Mouse (Mus musculus): ENCODE measurements around the gene Eno3. TPM values are rescaled to one million over a fixed set of nuclear protein-coding genes. Genes with fewer than 3 reads are reported as not detected.
A peak's percentile ranks its signal among the peaks of the same experiment; 100 is the strongest.

Eno3 gene
- total and polyA plus RNA-seq, 3 experiments = 14.2 to 16.8 TPM; not detected in 1

GRCm38 (mm10) chr11:70654923-70655570 is 2.0 kb upstream of the Eno3 start (continued):
- TF ChIP-seq EP300 (IDR thresholded peaks at IDR 0.05; ENCODE audit: low read depth in 1 of 2, low read length in 2 of 2) (peak; percentile 13 to 28; a peak in 3 of 4 replicates), USF2 (IDR thresholded peaks at IDR 0.05; ENCODE audit: borderline replicate concordance in 1 of 2, insufficient read depth in 1 of 2, low read depth in 1 of 2, low read length in 2 of 2) (no peak), GATA1 (IDR thresholded peaks at IDR 0.05; ENCODE audit: low read depth, low read length) (no peak; the same call in 1 of the 2 replicates)

DNA sequence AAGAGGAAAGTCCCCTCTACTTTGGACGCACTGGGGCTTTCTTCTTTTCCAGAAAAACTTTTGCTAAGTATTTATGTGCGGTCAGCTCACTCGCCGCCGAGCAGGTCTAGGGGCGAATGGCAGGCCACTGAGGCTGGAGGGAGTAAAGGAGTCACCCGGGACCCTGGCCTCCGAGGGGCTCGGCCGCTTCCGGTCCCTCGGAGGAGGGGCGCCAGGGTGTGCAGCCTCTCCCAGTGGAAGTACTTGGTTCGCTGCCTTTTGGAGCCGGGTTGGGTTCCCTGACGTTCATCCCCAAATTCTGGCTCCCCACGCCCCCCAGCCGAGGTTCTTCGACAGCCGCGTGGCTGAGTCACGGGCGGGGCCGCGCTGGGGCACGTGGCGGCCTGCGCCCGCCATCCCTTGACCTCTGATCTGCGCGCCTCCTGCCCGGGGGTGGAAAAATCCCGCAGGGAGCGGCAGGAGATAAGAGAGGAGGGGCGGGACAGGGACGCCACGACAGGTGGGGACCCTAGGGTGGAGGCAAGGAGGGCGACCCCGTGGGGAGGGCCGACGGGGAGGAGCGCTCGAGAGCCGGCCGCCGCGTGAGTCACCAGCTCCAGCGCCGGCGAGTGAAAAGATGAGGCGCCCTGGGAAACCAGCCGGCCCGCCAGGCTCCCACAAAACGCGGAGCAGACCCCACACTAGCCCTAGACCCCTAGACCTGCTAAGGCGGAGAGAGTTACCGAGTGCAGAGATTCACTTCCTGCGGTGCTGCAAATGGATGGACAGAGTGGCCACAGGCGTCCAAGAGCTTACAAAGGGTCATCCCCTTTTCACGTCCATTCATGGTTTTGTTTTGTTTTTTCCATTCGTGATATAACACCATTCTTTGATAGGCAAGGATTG is 1.2 kb upstream of the Eno3 start:
- peaks cover 3 to 34% of the 10 kb centered on the region in 2 experiments for H3K4me1 ChIP-seq (ENCODE audit: control insufficient read depth in 1 of 2, insufficient read depth in 2 of 2, low read length in 2 of 2)
- H3K36me3 ChIP-seq (ENCODE audit: control insufficient read depth in 1 of 2, insufficient read depth in 2 of 2, low read length in 2 of 2) = peaks cover 8 to 30% of the 10 kb centered on the region in 2 experiments; a peak in 3 of 4 replicates
- TF ChIP-seq ELF1 (IDR thresholded peaks at IDR 0.05; ENCODE audit: low read depth, low read length) (peak; percentile 51; the same call in 1 of the 2 replicates), MXI1 (IDR thresholded peaks at IDR 0.05; ENCODE audit: low read depth, low read length) (peak; percentile 82), TCF12 (IDR thresholded peaks at IDR 0.05; ENCODE audit: low read depth, low read length) (peak; percentile 15), ZMIZ1 (IDR thresholded peaks at IDR 0.05; ENCODE audit: low read depth, low read length) (peak; percentile 32; the same call in 1 of the 2 replicates), USF1 (IDR thresholded peaks at IDR 0.05; ENCODE audit: low read depth, low read length) (peak; percentile 79), CHD2 (IDR thresholded peaks at IDR 0.05; ENCODE audit: low read length) (no peak), MYB (IDR thresholded peaks at IDR 0.05; ENCODE audit: low read depth, low read length) (no peak), MYC (IDR thresholded peaks at IDR 0.05; ENCODE audit: low read depth, low read length) (peak; percentile 90), EP300 (IDR thresholded peaks at IDR 0.05; ENCODE audit: low read depth in 1 of 2, low read length in 2 of 2) (peak in 1 of 2 experiments; percentile 57; a peak in 3 of 4 replicates), NRF1 (IDR thresholded peaks at IDR 0.05; ENCODE audit: insufficient read depth, low read depth, low read length, poor library complexity, severe bottlenecking) (peak; percentile 23; the same call in 1 of the 2 replicates), BHLHE40 (IDR thresholded peaks at IDR 0.05; ENCODE audit: borderline replicate concordance, low read depth, low read length) (peak; percentile 41; the same call in 1 of the 2 replicates), JUND (IDR thresholded peaks at IDR 0.05; ENCODE audit: low read depth, low read length) (no peak), POLR2A (IDR thresholded peaks at IDR 0.05; ENCODE audit: control insufficient read depth in 1 of 2, insufficient read depth in 1 of 2, low read depth in 1 of 2, low read length in 2 of 2, poor library complexity in 1 of 2) (peak; percentile 11 to 60), POLR2AphosphoS5 (IDR thresholded peaks at IDR 0.05; ENCODE audit: borderline replicate concordance, low read depth, low read length) (no peak), MAX (IDR thresholded peaks at IDR 0.05; ENCODE audit: low read length) (peak; percentile 94), NELFE (IDR thresholded peaks at IDR 0.05; ENCODE audit: low read depth, low read length) (peak; percentile 50; the same call in 1 of the 2 replicates), MAZ (IDR thresholded peaks at IDR 0.05; ENCODE audit: low read depth, low read length) (peak; percentile 90), HCFC1 (IDR thresholded peaks at IDR 0.05; ENCODE audit: low read depth, low read length) (peak; percentile 29; the same call in 1 of the 2 replicates), GATA1 (IDR thresholded peaks at IDR 0.05; ENCODE audit: low read depth, low read length) (no peak), SIN3A (IDR thresholded peaks at IDR 0.05; ENCODE audit: low read length) (no peak)
- peak overlapping the region; percentile 74 to 80 for H3K4me3 ChIP-seq (ENCODE audit: control insufficient read depth in 1 of 2, insufficient read depth in 1 of 2, low read depth in 2 of 2, low read length in 2 of 2)
- no peaks in the 10 kb centered on the region for H3K9me3 ChIP-seq (replicated peaks; ENCODE audit: insufficient read depth, low read length)
- H3K9ac ChIP-seq (ENCODE audit: control insufficient read depth, low read depth, low read length, poor library complexity, severe bottlenecking) = peak overlapping the region; percentile 88
- peak; percentile 90 for DNase-seq (ENCODE audit: low read depth, low spot score)
- peak overlapping the region; percentile 99 for H3K27ac ChIP-seq (ENCODE audit: control insufficient read depth, low read depth, low read length)
- peaks cover 51% of the 10 kb centered on the region for H3K79me2 ChIP-seq (ENCODE audit: control insufficient read depth, insufficient read depth, low read length, poor library complexity)
- H3K27me3 ChIP-seq (ENCODE audit: control insufficient read depth in 1 of 2, insufficient read depth in 2 of 2, low read length in 2 of 2) = no peaks in the 10 kb centered on the region

All from MEL (cell line).